Mouse (Mus musculus): ENCODE measurements at regions not wholly inside any gene's neighbourhood (a gene's known extent, or its start where the extent isn't known, plus 50 kb on each side); places are given as distances from the start of the nearest gene placed in this dataset.

DNA sequence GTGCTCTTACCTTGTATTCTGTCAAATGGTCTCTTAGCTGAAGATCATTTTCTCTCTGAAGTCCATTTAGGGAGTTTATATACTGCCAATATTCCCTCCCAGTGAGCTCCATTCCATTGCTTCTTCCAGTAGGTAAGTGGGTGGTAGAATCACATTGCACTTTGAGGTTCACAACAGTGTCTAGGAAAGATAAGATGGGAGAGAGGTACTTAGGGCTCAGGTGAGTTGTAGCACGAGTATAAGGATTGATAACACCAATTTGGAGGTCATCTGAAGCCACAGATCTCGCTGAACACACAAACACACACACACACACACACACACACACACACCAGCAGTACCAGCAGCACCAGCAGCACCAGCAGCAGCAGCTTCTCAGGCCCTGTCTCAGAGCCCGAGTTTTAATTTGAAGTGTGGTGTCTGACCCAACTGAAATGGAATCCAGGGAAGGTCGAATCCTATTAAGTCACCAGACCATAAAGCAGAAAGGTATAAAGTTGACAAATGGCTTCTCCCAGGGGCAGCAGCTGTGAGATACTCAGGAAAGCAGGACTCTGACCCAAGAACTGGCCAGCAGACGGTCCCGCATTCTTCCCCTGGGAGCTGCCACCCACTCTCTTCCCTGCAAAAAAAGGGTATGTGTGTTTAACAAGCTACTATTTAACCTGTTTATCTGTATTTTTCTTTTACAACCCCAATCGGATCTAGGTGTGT lies 561.9 kb upstream of the Cdh11 start:
- DNase-seq (ENCODE audit: extremely low read depth, low read depth), result no peak

DNA sequence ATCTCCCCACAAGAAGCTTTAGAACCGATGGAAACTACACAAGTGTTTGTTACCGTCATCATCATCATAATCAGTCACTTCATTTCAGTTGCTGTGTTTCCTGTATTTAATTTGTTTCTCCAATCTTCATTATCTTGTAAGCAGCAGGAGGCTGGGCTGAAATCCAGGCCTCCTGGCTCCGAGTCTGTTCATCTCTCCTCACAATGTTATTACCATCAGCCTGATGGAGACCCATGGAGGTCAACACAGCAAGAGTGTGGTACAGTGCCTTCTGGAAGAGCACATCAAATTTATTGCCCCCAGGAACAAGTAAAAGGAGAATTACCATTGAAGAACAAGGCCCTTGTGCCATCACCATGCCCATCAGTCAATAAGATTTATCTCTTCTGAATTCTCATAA lies 576.3 kb upstream of the Cdh11 start:
- DNase-seq (ENCODE audit: extremely low read depth, low read depth), result no peak

DNA sequence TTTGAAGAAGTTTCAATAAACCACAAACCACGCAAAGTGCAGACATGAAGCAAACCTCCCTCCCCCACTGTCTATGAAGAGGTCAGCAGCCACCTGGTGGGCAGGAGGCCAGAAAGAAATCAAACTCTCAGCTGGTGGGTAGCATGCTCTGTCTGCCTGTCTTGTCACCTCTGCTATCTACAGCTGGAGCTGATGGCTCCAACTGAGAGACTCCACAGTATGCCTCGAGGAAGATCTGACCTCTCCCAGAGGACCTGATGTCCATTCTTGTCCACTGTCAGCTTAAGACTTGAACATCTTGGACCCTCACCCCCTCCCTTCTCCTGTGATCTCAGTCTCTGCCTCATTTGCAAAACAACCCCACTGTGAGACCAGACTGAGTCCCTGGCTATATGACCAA lies 585.0 kb upstream of the Cdh11 start:
- DNase-seq (ENCODE audit: extremely low read depth, low read depth), result no peak

DNA sequence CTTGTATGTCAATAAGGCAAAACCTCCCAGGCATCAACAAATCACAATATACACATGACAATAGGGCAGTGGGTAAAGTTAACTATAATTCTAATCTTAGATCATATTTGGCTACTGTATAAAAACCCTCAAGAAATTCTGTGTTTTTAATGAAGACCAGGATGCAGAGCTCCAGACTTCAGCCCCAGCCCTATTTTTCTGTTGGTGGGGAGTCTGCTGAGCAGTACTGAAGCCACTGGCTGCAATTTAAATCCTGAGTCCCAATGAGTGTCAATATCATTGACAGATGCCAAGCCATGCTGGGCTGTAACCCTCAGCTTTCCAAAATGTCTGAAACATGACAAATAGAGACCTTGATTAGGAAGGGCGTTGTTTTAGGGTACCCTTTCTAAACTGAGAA lies 587.6 kb upstream of the Cdh11 start:
- DNase-seq (ENCODE audit: extremely low read depth, low read depth), result no peak

DNA sequence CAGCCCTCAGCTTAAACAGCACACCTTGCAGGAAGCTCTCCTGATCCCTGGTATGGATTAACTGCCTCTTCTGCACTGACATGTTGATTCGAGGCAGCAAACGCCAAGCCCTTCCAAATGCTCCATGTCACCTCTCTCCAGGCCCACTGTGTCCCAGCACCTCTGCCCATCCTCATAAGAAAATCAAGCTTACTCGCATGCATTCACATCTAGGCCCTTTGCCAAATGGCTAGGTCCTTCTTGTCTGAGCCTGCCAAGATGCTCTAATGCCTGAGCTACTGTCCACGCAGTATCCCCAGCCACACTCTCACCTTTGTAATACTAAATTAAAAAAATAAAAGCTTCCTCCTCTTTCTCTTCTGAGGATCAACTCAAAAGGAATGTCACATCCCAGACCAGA lies 588.7 kb upstream of the Cdh11 start:
- DNase-seq (ENCODE audit: extremely low read depth, low read depth), result no peak

DNA sequence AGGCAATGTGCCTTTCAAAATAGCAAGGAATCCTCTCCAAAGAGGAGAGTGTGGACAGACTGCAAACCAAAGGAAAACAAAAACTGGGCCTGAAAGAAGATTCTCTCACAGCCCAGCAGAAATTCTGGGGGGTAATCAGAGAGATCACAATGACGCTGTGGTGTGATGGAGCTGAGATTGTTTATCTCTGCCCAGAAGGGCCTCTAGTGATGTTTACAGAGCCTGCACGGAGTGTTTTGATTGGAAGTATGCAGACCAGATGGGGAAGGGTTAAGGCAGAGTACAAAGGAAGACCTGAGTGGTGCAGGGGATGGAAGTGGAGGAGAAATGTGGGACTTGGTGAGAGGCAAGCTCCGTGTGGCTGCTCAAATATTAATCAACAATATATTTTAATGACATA lies 593.1 kb upstream of the Cdh11 start:
- no peak for DNase-seq (ENCODE audit: extremely low read depth, low read depth)

DNA sequence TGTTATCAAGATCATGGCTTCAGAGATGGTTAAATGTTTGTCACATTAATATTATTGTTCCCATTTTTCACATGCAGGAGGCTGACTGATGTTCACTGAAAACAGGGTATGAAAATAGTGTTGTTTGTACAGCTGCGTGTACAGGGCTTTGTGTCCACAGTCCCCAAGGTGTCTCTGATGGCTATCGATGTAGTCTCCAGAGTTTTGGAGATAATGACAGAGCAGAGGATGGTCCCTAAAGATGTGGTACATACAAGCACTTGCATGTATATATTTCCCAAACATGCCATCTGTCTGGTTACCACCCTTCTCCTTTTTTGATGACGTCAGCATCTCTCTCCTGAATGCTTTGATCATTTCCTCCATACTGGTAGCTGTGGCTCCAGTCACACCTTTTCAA lies 596.1 kb upstream of the Cdh11 start:
- DNase-seq (ENCODE audit: extremely low read depth, low read depth), result no peak

DNA sequence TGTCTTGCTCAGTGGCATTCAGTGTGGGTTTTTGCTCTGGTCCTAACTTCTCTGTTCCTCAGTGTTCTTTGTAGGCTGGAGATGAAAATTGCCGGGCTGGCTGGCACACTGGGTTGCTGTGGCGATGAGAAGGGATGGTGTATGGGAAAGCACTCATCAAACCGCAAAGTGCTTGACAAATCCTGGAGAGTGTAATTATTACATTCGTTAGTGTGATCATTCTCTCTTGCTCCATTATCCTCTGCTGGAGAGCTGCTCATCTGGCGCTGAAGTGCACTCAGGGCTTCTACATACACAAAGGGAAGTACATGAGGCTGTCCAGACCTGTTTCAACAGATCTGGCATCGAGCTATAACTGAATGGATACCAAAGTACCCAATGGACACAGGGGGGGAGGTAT lies 605.9 kb upstream of the Cdh11 start:
- DNase-seq (ENCODE audit: extremely low read depth, low read depth), result no peak

DNA sequence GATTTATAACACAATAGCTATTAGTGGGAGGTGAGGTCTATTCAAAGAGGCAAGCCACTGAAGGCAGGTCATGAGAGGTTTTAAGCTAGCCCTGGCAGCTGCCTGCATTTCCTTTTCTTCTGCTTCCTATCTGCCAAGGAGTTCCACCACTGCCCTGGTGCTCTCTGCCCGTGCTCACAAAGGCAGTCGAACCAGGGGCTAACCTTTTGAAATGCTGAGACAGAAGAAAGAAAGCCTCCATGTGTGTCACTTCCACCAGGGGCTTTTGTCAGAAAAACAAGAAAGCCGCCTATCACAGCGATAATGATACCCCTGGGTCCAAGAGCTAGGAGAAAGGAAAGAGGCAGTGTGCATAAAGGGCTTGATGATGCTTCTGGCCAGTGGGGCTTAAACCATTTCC lies 609.9 kb upstream of the Cdh11 start:
- DNase-seq (ENCODE audit: extremely low read depth, low read depth), result no peak

DNA sequence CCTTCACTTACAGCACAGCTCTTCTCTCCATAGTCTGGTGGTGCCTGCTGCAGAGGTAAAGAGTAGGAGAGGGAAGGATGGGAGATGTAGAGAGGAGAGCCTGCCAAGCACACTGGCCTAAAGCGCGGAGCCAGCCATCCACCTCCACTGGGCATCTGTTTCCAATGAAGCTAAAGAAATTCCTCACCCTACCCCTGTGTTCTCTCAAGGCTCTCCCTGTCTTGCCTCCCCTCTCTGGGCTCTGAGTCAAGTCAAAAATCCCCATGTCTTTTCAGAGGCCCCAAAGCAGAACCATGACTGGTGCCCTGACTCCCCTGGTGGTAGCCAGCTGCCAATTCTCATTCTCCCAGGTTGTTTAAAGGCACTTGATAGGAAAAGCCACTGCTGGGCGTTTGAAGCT lies 612.7 kb upstream of the Cdh11 start:
- DNase-seq (ENCODE audit: extremely low read depth, low read depth), result no peak

DNA sequence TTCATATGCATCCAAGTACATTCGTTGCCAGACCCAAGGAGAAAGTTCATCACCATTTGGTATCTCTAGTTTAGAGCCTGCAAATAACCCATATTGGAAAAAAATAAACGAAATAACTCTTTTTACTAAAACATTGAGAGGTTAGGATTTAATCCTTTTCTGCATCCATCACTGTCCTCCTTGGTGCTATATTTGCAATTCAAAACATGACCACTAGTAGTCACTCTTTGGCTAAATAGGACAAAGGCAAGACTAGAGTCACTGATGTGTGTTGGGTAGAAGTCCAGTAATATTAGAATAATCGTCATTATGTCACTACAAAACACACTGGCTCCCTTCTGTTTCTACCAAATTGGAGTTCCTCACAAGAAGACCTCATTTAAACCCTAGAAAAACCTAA lies 614.0 kb upstream of the Cdh11 start:
- DNase-seq (ENCODE audit: extremely low read depth, low read depth), result no peak

DNA sequence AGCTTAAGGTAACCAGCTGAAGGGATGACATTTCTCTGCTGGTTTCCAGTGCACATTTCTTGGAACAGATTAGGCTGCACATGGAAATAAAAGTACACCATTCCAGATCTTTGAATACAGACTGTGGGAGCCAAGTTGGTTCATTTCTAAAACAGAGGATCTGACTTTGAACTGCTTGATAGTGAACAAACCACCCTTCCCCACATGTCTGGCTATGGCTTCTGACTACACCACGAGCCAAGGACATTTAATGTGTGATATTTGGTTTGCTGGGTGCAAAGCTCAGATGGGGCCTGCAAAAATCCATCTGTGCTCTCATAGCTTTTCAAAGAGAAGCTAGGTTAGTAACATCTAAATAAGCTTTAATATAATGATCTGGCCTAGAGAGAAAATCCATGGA lies 614.7 kb upstream of the Cdh11 start:
- DNase-seq (ENCODE audit: extremely low read depth, low read depth), result no peak

DNA sequence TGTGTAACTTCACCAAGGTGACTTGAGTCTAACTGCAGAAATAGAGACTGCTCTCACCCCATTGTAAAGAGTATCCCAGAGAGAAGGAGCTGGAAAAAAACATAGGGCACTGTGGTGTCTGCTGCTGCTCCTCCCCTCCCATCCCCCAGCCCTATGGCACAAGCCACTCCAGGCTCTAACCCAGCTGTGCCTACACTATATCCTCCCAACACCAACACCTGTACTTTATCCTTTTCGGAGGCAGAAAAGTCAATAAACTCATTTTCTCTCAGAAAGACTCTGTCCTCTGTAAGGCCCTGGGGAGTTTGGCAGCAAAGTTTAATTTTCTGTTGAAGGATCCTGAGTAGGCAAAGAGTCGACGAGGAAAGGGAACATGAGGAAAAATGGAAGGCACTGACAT lies 617.3 kb upstream of the Cdh11 start:
- no peak for DNase-seq (ENCODE audit: extremely low read depth, low read depth)

DNA sequence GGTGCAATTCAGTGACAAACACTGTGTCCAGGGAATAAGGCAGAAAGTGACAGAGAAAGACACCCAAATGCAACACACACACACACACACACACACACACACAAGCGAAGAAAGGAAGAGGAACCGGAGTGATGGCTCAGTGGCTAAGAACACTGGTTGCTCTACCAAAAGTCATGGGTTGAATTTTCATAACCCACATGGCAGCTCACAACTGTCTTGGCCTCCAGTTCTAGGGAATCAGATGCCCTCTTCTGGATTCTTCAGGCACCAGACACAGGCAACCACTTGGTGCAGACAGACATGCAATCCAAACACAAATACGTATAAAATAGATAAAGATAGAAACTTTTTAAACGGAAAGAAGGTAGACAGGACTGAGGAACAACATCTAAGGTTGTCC lies 618.4 kb upstream of the Cdh11 start:
- no peak for DNase-seq (ENCODE audit: extremely low read depth, low read depth)

DNA sequence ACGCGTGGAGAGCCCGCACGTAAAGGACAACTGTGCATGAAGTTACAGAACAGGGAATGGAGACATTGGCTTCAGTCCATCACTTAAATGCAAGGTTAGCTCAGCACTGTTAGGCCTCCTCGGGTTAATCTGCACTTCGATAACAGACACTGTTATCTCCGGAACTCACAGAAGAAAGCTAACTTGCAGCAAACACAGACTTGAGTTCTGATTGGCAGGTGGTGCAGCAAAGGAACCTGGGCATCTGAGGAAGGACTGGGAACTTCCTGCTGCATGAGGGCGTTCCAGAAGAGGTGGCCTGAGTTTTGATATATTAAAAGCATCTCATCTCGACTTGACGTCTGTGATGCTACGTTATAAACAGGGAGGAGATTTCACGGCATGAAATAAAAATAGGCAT lies 620.3 kb upstream of the Cdh11 start:
- no peak for DNase-seq (ENCODE audit: extremely low read depth, low read depth)

DNA sequence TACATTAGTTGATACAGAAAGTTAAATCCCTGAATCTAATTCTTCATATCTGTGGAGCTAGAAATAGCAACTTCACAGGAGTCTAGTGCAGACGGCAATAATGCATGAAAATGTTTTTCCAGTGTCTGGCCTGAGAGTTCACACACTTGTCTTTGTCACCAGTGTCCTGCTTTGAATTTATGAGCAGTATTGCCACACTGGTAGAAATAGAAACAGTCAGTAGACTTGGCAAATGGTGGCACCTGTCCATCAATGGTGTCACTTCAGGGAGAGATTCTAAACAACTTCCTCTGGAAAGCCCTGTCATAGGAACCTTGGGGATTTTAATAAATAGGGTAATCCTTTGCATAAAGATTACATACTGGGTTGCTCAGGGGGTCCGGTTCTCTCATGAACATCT lies 621.5 kb upstream of the Cdh11 start:
- DNase-seq (ENCODE audit: extremely low read depth, low read depth), result no peak

DNA sequence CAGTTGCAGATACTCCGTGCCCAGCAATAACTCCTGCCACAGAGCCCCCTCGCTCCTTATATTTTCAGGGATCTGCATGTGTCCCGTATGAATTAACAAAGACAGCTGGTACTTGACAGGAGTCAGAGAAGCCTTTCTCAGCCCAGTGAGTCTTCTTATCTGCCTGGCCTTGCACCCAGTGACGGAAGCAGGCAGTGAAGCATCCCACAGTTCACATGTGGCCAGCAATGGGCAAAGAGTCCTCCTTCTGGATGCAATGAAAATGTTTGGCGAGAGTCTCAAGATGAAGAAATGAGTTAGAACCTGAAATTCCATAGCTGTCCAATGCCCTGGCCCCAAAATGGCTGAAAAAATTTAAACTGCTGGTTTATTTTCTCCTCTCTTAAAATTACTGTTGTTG lies 622.2 kb upstream of the Cdh11 start:
- no peak for DNase-seq (ENCODE audit: extremely low read depth, low read depth)

DNA sequence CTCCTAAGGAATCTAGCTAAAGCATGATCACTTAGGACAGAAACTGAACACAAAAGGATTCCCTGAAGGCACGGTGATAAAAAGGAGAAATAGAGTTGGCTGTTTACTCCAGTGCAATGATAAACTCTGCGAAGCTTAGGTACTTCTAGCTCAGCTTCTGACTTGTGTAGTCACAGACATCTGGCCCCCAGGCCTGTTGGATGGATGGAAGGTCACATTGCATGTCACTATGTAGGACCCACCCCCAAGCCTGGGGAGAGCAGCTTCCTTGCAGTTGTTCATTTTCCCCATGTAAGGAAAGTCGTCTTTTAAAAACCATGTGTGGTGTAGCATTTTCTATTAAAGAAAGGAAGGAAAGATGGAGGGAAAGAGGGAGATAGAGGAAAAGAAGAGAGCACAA lies 623.0 kb upstream of the Cdh11 start:
- DNase-seq (ENCODE audit: extremely low read depth, low read depth), result no peak

DNA sequence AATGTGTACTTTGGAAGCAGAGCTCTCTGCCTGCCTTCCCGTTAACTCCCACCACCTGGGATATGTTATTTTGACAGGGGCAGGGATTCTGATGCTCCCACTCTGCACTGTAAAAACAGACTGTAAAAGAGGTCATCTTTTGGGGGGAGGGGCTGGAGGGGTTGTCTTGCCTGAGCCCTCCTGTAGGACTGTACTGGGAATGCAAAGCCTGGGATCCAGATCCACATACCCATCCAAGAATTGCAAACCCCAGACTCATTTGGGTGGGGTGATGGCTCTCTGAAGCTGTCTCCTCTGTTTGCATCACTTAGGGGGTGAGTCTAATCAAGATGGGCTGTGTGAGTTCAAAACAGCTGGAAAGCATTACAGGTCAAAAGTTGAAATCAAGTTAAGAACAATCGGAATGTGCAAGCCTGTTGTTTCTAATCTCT lies 623.7 kb upstream of the Cdh11 start:
- no peak for DNase-seq (ENCODE audit: extremely low read depth, low read depth)

DNA sequence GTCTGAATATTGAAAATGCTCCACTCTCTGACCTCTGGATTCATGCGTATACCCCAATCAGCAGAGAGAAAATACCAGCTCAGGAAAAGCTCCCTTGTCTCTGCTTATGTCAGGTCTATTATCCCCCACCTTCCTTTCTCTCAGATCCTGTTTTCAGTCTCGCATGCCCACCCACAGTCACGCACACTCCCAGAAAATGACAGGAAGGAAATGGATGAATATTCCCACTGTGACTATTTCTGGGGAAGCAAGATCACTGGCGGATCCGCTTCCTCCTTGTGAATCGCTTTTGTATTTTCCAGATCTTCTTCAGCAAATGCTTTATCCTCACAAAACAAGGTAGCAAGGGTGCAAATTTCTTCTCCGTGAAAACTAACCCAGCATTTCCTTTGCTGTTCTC lies 627.3 kb upstream of the Cdh11 start:
- DNase-seq (ENCODE audit: extremely low read depth, low read depth), result no peak

DNA sequence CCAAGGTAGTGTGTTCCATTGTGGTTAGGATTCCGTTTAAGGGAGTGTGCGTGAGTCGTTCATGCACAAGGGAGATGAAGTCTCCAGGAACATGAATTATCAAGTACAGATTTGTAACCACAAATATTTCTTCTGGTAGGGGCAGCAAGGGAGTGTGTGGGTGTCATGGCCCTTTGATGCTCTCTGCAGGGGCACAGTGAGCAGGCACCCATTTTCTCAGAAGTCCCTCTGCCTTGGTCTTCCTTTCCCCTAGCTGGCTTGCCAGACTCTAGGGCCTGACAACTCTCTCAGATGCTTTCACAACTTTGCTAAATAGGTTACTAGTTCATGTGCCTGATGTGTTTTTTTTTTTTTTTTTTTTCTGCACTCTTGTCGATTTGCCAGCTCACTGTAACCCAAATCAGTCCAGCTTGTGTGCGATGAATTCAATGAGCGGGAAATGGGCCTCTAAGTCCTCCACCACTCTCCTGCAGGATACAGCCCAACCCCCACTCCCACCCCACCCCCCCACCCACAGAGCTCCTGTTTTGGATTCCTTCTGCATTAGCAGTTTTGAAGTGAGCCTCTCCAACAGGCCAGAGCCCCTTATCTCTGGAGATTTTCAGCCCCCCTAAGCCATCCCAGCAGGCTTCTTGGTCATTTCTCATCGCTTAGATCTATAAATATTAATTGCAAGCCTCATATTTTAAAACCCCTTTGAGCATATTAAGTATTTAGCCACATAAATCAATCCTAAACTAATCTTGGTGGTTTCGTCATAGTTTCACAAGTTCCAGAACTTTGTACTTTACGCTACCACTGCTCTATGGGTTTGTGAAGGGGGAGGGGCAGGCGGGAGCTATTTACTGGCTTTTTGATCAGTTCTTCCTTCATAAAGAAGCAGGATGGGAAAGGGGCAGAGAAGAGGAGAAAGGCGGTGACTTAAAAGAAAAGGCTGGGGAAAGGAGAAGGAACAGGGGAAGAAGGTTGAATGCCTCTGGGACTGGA lies 628.4 kb upstream of the Cdh11 start:
- DNase-seq (ENCODE audit: extremely low read depth, low read depth), result no peak

DNA sequence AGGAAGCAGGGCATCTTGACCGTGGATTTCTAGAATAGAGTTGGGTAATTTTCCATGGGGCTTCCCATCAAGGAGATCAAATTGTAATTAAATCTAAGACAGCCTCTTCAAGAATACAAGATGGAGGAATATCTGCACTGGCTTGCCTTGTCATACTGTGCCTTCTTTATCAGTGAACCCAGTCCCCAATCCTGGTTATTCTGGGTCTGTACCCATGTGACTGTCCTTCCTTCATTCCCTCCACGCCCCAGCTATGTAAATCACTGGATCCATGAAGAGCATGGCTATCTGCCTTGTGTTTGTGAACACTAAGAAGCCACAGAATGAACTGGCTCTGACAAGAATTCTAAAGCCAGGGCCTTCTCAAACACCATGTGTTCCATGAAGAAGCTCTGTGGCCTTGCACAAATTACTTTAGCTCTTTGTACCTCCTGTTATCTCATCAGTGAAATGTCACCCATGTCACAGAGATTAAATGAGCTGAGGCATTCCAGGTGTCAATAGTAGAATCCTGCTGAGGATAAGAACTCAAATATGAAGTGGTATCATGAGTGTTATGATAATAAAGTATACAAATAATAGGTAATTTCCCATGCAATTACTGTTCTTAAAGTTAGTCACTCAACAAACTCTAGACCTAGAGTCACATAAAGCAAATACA lies 637.0 kb upstream of the Cdh11 start:
- no peak for DNase-seq (ENCODE audit: extremely low read depth, low read depth)

Measured in MEL-GATA-1-ER (cell line).